Mouse (Mus musculus): ENCODE results near the gene Gm47996.

DNA sequence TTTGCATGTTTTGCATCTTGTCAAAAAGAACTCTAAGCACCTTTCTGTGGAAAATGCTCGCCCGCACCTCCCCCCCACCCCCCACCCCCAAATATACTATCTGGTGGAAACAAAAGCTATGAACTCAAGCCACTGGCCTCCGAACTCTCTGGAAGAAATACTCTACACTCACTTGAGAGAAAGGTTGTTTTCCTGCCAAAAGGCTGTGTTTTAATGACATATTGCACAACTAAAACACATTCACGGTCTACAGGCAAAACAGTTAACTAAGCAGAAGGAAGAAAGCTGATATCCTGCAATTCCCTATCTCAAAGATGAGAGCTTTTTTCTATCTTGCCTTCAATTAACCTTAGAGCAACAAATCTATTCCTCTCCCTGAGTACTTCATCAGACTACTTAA is 33.4 kb downstream of the Gm47996 start:
- TF ChIP-seq POLR2A (IDR thresholded peaks at IDR 0.05; ENCODE audit: insufficient read depth, low read depth, low read length), result no peak
- no peak for TF ChIP-seq CTCF (IDR thresholded peaks at IDR 0.05; ENCODE audit: insufficient read depth, low read depth, low read length)
